Mouse (Mus musculus): Measurements from ENCODE around the gene Gla. TPM values are rescaled to one million over a fixed set of nuclear protein-coding genes. Genes with fewer than 3 reads are reported as not detected.
A peak's percentile ranks its signal among the peaks of the same experiment; 100 is the strongest.

Gla gene
- polyA plus RNA-seq, 1 experiment: 8.1 TPM

- Histone ChIP-seq H3K27me3 (ENCODE audit: control insufficient read depth, insufficient read depth, low read length, poor library complexity, severe bottlenecking) (no peaks in the 10 kb centered on the region; the same call in 1 of the 2 replicates), H3K36me3 (ENCODE audit: control insufficient read depth, insufficient read depth, low read length, poor library complexity, severe bottlenecking) (no peaks in the 10 kb centered on the region), H3K4me1 (ENCODE audit: control insufficient read depth, insufficient read depth, low read length) (peaks cover 3% of the 10 kb centered on the region), H3K9ac (ENCODE audit: low read depth, poor library complexity, severe bottlenecking) (no peak overlapping the region), H3K9me3 (replicated peaks; ENCODE audit: control insufficient read depth, insufficient read depth, low read length, poor library complexity, severe bottlenecking) (no peaks in the 10 kb centered on the region), H3K4me3 (ENCODE audit: low read depth, low read length) (no peak overlapping the region), H3K27ac (ENCODE audit: insufficient read depth, low read length) (no peak overlapping the region)
- TF ChIP-seq CTCF (IDR thresholded peaks at IDR 0.05; ENCODE audit: low read depth, low read length) (no peak), EP300 (IDR thresholded peaks at IDR 0.05; ENCODE audit: insufficient read depth, low read depth, low read length) (no peak), POLR2A (IDR thresholded peaks at IDR 0.05; ENCODE audit: insufficient read depth, low read length) (no peak)
These were observed 34.9 kb upstream of the Gla start for GRCm38 (mm10) chrX:134635860-134636259.

GRCm38 (mm10) chrX:134635111-134635510 is 34.2 kb upstream of the Gla start:
- H3K4me1 ChIP-seq (ENCODE audit: control insufficient read depth, insufficient read depth, low read length): peaks cover 3% of the 10 kb centered on the region
- no peak overlapping the region for H3K27ac ChIP-seq (ENCODE audit: insufficient read depth, low read length)
- H3K4me3 ChIP-seq (ENCODE audit: low read depth, low read length): no peak overlapping the region
- H3K27me3 ChIP-seq (ENCODE audit: control insufficient read depth, insufficient read depth, low read length, poor library complexity, severe bottlenecking): no peaks in the 10 kb centered on the region; the same call in 1 of the 2 replicates
- no peaks in the 10 kb centered on the region for H3K36me3 ChIP-seq (ENCODE audit: control insufficient read depth, insufficient read depth, low read length, poor library complexity, severe bottlenecking)
- no peaks in the 10 kb centered on the region for H3K9me3 ChIP-seq (replicated peaks; ENCODE audit: control insufficient read depth, insufficient read depth, low read length, poor library complexity, severe bottlenecking)
- TF ChIP-seq CTCF (IDR thresholded peaks at IDR 0.05; ENCODE audit: low read depth, low read length) (no peak), POLR2A (IDR thresholded peaks at IDR 0.05; ENCODE audit: insufficient read depth, low read length) (no peak), EP300 (IDR thresholded peaks at IDR 0.05; ENCODE audit: insufficient read depth, low read depth, low read length) (no peak)
- no peak overlapping the region for H3K9ac ChIP-seq (ENCODE audit: low read depth, poor library complexity, severe bottlenecking)

- H3K27me3 ChIP-seq (ENCODE audit: control insufficient read depth, insufficient read depth, low read length, poor library complexity, severe bottlenecking): no peaks in the 10 kb centered on the region; the same call in 1 of the 2 replicates
- no peak overlapping the region for H3K27ac ChIP-seq (ENCODE audit: insufficient read depth, low read length)
- TF ChIP-seq CTCF (IDR thresholded peaks at IDR 0.05; ENCODE audit: low read depth, low read length) (no peak), EP300 (IDR thresholded peaks at IDR 0.05; ENCODE audit: insufficient read depth, low read depth, low read length) (no peak), POLR2A (IDR thresholded peaks at IDR 0.05; ENCODE audit: insufficient read depth, low read length) (no peak)
- no peak overlapping the region for H3K4me3 ChIP-seq (ENCODE audit: low read depth, low read length)
- no peaks in the 10 kb centered on the region for H3K36me3 ChIP-seq (ENCODE audit: control insufficient read depth, insufficient read depth, low read length, poor library complexity, severe bottlenecking)
- no peak overlapping the region for H3K9ac ChIP-seq (ENCODE audit: low read depth, poor library complexity, severe bottlenecking)
- H3K9me3 ChIP-seq (replicated peaks; ENCODE audit: control insufficient read depth, insufficient read depth, low read length, poor library complexity, severe bottlenecking): no peaks in the 10 kb centered on the region
- H3K4me1 ChIP-seq (ENCODE audit: control insufficient read depth, insufficient read depth, low read length): peaks cover 3% of the 10 kb centered on the region
These were observed 31.8 kb upstream of the Gla start for GRCm38 (mm10) chrX:134632710-134633109.

- no peak overlapping the region for H3K4me3 ChIP-seq (ENCODE audit: low read depth, low read length)
- no peaks in the 10 kb centered on the region; the same call in 1 of the 2 replicates for H3K27me3 ChIP-seq (ENCODE audit: control insufficient read depth, insufficient read depth, low read length, poor library complexity, severe bottlenecking)
- H3K4me1 ChIP-seq (ENCODE audit: control insufficient read depth, insufficient read depth, low read length): no peaks in the 10 kb centered on the region
- no peaks in the 10 kb centered on the region for H3K36me3 ChIP-seq (ENCODE audit: control insufficient read depth, insufficient read depth, low read length, poor library complexity, severe bottlenecking)
- no peak overlapping the region for H3K9ac ChIP-seq (ENCODE audit: low read depth, poor library complexity, severe bottlenecking)
- TF ChIP-seq POLR2A (IDR thresholded peaks at IDR 0.05; ENCODE audit: insufficient read depth, low read length): no peak
- TF ChIP-seq EP300 (IDR thresholded peaks at IDR 0.05; ENCODE audit: insufficient read depth, low read depth, low read length): no peak
- TF ChIP-seq CTCF (IDR thresholded peaks at IDR 0.05; ENCODE audit: low read depth, low read length): no peak
- no peaks in the 10 kb centered on the region for H3K9me3 ChIP-seq (replicated peaks; ENCODE audit: control insufficient read depth, insufficient read depth, low read length, poor library complexity, severe bottlenecking)
- H3K27ac ChIP-seq (ENCODE audit: insufficient read depth, low read length): no peak overlapping the region
These were observed 27.3 kb upstream of the Gla start for GRCm38 (mm10) chrX:134628200-134628599.

GRCm38 (mm10) chrX:134623350-134623749 is 22.4 kb upstream of the Gla start:
- H3K4me3 ChIP-seq (ENCODE audit: low read depth, low read length): no peak overlapping the region
- H3K9me3 ChIP-seq (replicated peaks; ENCODE audit: control insufficient read depth, insufficient read depth, low read length, poor library complexity, severe bottlenecking): no peaks in the 10 kb centered on the region
- no peak overlapping the region for H3K9ac ChIP-seq (ENCODE audit: low read depth, poor library complexity, severe bottlenecking)
- H3K27me3 ChIP-seq (ENCODE audit: control insufficient read depth, insufficient read depth, low read length, poor library complexity, severe bottlenecking): no peaks in the 10 kb centered on the region
- no peak overlapping the region for H3K27ac ChIP-seq (ENCODE audit: insufficient read depth, low read length)
- H3K36me3 ChIP-seq (ENCODE audit: control insufficient read depth, insufficient read depth, low read length, poor library complexity, severe bottlenecking): no peaks in the 10 kb centered on the region
- no peaks in the 10 kb centered on the region for H3K4me1 ChIP-seq (ENCODE audit: control insufficient read depth, insufficient read depth, low read length)
- TF ChIP-seq POLR2A (IDR thresholded peaks at IDR 0.05; ENCODE audit: insufficient read depth, low read length) (no peak), EP300 (IDR thresholded peaks at IDR 0.05; ENCODE audit: insufficient read depth, low read depth, low read length) (no peak), CTCF (IDR thresholded peaks at IDR 0.05; ENCODE audit: low read depth, low read length) (no peak)

- Histone ChIP-seq H3K4me1 (ENCODE audit: control insufficient read depth, insufficient read depth, low read length) (no peaks in the 10 kb centered on the region), H3K9me3 (replicated peaks; ENCODE audit: control insufficient read depth, insufficient read depth, low read length, poor library complexity, severe bottlenecking) (no peaks in the 10 kb centered on the region), H3K36me3 (ENCODE audit: control insufficient read depth, insufficient read depth, low read length, poor library complexity, severe bottlenecking) (no peaks in the 10 kb centered on the region), H3K27me3 (ENCODE audit: control insufficient read depth, insufficient read depth, low read length, poor library complexity, severe bottlenecking) (no peaks in the 10 kb centered on the region), H3K27ac (ENCODE audit: insufficient read depth, low read length) (no peak overlapping the region), H3K9ac (ENCODE audit: low read depth, poor library complexity, severe bottlenecking) (no peak overlapping the region), H3K4me3 (ENCODE audit: low read depth, low read length) (no peak overlapping the region)
- TF ChIP-seq CTCF (IDR thresholded peaks at IDR 0.05; ENCODE audit: low read depth, low read length) (no peak), EP300 (IDR thresholded peaks at IDR 0.05; ENCODE audit: insufficient read depth, low read depth, low read length) (peak; percentile 90)
These were observed 20.8 kb upstream of the Gla start for GRCm38 (mm10) chrX:134621685-134622084.
